Mouse (Mus musculus) embryonic facial prominence, embryonic 14.5 days (tissue): ENCODE data around the gene Pole2. TPM values are rescaled to one million over a fixed set of nuclear protein-coding genes. Genes with fewer than 3 reads are reported as not detected.
A peak's percentile ranks its signal among the peaks of the same experiment; 100 is the strongest.

ENCODE experiments used
- ATAC-seq: fragments of 200-750 bp; cut with Nextera tagmentation; 2 replicates; pipeline ENCODE4 v1.8.0; 2017; ENCODE audit warnings: low read depth, moderate number of reproducible peaks, moderate TSS enrichment
- DNase-seq: peaks from one replicate; pipeline ENCODE4 v3.0.0-alpha.2; 2015; ENCODE audit warnings: low spot score
- H3K27ac ChIP-seq: fragments of 300-500 bp; sonication (generic); replicated peaks from 2 replicates; pipeline ENCODE4 v1.5.1; 2014; ENCODE audit warnings: low read depth, mild to moderate bottlenecking, low read length, moderate library complexity
- H3K27me3 ChIP-seq: fragments of 300-500 bp; sonication (generic); replicated peaks from 2 replicates; pipeline ENCODE4 v1.6.1; 2014; ENCODE audit warnings: low read length; ENCODE audit not compliant: control insufficient read depth, insufficient read depth
- H3K36me3 ChIP-seq: fragments of 300-500 bp; sonication (generic); 2 replicates; pipeline ENCODE4 v1.6.1; 2014; ENCODE audit warnings: low read length, mixed read lengths; ENCODE audit not compliant: control insufficient read depth, insufficient read depth
- H3K4me1 ChIP-seq: fragments of 300-500 bp; sonication (generic); 2 replicates; pipeline ENCODE4 v1.6.1; 2014; ENCODE audit warnings: antibody characterized with exemption, low read length; ENCODE audit not compliant: control insufficient read depth, insufficient read depth
- H3K4me2 ChIP-seq: fragments of 300-500 bp; sonication (generic); 2 replicates; pipeline ENCODE4 v1.6.1; 2014; ENCODE audit warnings: low read depth, mild to moderate bottlenecking, low read length, moderate library complexity, mixed read lengths
- H3K4me3 ChIP-seq: fragments of 300-500 bp; sonication (generic); 2 replicates; pipeline ENCODE4 v1.5.1; 2014; ENCODE audit warnings: low read depth, mild to moderate bottlenecking, low read length
- H3K9ac ChIP-seq: fragments of 300-500 bp; sonication (generic); 2 replicates; pipeline ENCODE4 v1.6.1; 2014; ENCODE audit warnings: low read depth, mild to moderate bottlenecking, low read length, moderate library complexity, mixed read lengths
- H3K9me3 ChIP-seq: fragments of 300-500 bp; sonication (generic); 2 replicates; pipeline ENCODE4 v1.6.1; 2016; ENCODE audit warnings: low read length; ENCODE audit not compliant: control insufficient read depth
- whole genome bisulfite sequencing: fragments of 180-500 bp; shearing (Covaris S2); extraction: QIAGEN DNeasy Blood & Tissue Kit; methylation state at CpG from one replicate; pipeline ENCODE4 v1.1.7; 2014; 5-methylcytosine and 5-hydroxymethylcytosine counted together
- polyA plus RNA-seq: library from polyadenylated mRNA; unstranded; fragments of >200 nt; fragmentation: Nextera tagmentation; extraction: Ambion mirVana; gene quantifications from 2 replicates; pipeline ENCODE4 v1.2.1, GENCODE M21; 2014

The Pole2 gene
- polyA plus RNA-seq, 1 experiment from 2014 or later = 21.4 TPM

GRCm38 (mm10) chr12:69204052-69204833 lies 23.8 kb downstream of the Pole2 start, which contains the start of gene Gm49384:
Gene Gm49384 (minus strand): TSS chr12:69204267.
- ATAC-seq (no peak), DNase-seq (no peak)
- no peak within 1 kb of the TSS for H3K4me3 ChIP-seq
- peaks cover 65% of the 10 kb centered on the region for H3K36me3 ChIP-seq
- no peak within 1 kb of the TSS for H3K27ac ChIP-seq
- H3K9me3 ChIP-seq = no peaks in the 10 kb centered on the region
- no peak within 1 kb of the TSS for H3K4me2 ChIP-seq
- H3K27me3 ChIP-seq = no peaks in the 10 kb centered on the region
- H3K9ac ChIP-seq = no peak within 1 kb of the TSS
- H3K4me1 ChIP-seq = 0 out of 2 replicates have a peak, but pooled peaks cover under 1% of the 10 kb centered on the region
- WGBS = 89% methylated on average over 16 of the region's 16 CpGs

GRCm38 (mm10) chr12:69198985-69199384 lies 29.0 kb downstream of the Pole2 start:
- H3K9me3 ChIP-seq = no peaks in the 10 kb centered on the region
- peaks cover 21% of the 10 kb centered on the region for H3K4me1 ChIP-seq
- H3K4me3 ChIP-seq = peak overlapping the region; percentile 95
- no peak overlapping the region for H3K9ac ChIP-seq
- no peak for DNase-seq
- H3K27me3 ChIP-seq = no peaks in the 10 kb centered on the region
- no peak for ATAC-seq
- no peak overlapping the region for H3K27ac ChIP-seq
- peaks cover 42% of the 10 kb centered on the region for H3K36me3 ChIP-seq
- H3K4me2 ChIP-seq = peak overlapping the region; percentile 78

DNA sequence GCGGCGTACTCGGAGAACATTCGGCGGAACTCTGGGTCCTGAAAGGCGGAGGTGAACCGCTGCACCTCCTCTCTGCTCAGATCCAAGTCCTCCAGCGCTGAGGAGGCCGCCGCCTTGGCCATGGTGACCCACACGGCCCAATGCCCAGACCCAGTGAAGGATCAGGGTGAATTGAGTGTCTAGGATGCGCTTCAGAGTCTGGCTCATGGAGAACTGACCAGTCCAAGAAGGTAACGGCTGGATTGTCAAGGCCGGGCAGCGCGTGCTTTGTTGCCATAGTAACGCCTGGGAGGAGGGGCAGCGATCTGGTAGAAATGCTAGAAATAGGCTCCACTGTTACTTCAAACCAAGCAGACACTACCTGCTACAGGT lies 29.8 kb downstream of the Pole2 start, which contains the start of gene Dnaaf2:
Dnaaf2 (minus strand) TSS at position 266 of the 372 bp plus-strand sequence.
- Histone ChIP-seq H3K4me2 (peak within 1 kb of the TSS; percentile 78), H3K4me3 (peak within 1 kb of the TSS; percentile 95), H3K27ac (peak within 1 kb of the TSS; percentile 91), H3K9ac (peak within 1 kb of the TSS; percentile 86), H3K36me3 (peaks cover 34% of the 10 kb centered on the region), H3K27me3 (no peaks in the 10 kb centered on the region), H3K4me1 (peaks cover 21% of the 10 kb centered on the region), H3K9me3 (no peaks in the 10 kb centered on the region)
- DNase-seq = peak; percentile 69
- peak; percentile 20 for ATAC-seq
- WGBS = under 1% methylated on average over 18 of the region's 18 CpGs

GRCm38 (mm10) chr12:69197378-69198163 lies 30.4 kb downstream of the Pole2 start:
- WGBS = 1% methylated on average over 20 of the region's 94 CpGs
- peaks cover 31% of the 10 kb centered on the region for H3K36me3 ChIP-seq
- peak; percentile 45 for DNase-seq

GRCm38 (mm10) chr12:69196444-69197377 lies 31.3 kb downstream of the Pole2 start, which contains the start of gene Gm49383:
Gene Gm49383 (minus strand): TSS chr12:69197104.
- 1% methylated on average over 30 of the region's 75 CpGs for WGBS

More at GRCm38 (mm10) chr12:69197378-69198163, 30.4 kb downstream of the Pole2 start:
- H3K4me1 ChIP-seq = peaks cover 21% of the 10 kb centered on the region
- ATAC-seq = peak; percentile 73
- peak overlapping the region; percentile 86 for H3K9ac ChIP-seq
- peak overlapping the region; percentile 78 for H3K4me2 ChIP-seq
- H3K27me3 ChIP-seq = no peaks in the 10 kb centered on the region
- H3K9me3 ChIP-seq = no peaks in the 10 kb centered on the region
- H3K27ac ChIP-seq = peak overlapping the region; percentile 91
- peak overlapping the region; percentile 95 for H3K4me3 ChIP-seq

DNA sequence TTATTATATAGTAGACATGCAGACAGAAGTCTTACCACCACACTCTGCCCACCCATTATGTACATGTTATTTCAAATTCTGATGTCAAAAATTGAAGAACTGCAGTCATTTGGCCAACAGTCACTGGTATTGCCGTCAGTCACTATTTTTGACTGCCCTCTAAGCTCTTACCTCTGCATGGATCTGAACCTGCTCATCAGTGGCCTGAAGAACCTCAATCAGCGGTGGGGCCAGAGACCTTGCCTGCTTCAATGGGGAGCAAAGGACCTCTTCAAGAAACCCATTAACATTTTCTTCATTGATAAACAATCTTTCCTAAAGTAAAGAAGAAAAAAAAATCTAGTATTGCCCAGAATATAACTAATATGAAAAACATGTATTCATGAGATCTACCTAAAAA lies 35.4 kb downstream of the Pole2 start:
- peaks cover 9% of the 10 kb centered on the region; the same call in 1 of the 2 replicates for H3K4me1 ChIP-seq
- no peak overlapping the region for H3K4me3 ChIP-seq
- no peaks in the 10 kb centered on the region for H3K9me3 ChIP-seq
- peaks cover 41% of the 10 kb centered on the region for H3K36me3 ChIP-seq
- no peaks in the 10 kb centered on the region for H3K27me3 ChIP-seq
- ATAC-seq (no peak), DNase-seq (no peak)
- no peak overlapping the region for H3K27ac ChIP-seq
- WGBS = 95% methylated on average over 2 of the region's 2 CpGs
- H3K9ac ChIP-seq = no peak overlapping the region
- no peak overlapping the region for H3K4me2 ChIP-seq

More at GRCm38 (mm10) chr12:69196444-69197377, 31.3 kb downstream of the Pole2 start, which contains the start of gene Gm49383:
- no peaks in the 10 kb centered on the region for H3K9me3 ChIP-seq
- DNase-seq (peak; percentile 90), ATAC-seq (peak; percentile 82)
- peak within 1 kb of the TSS; percentile 78 for H3K4me2 ChIP-seq
- no peaks in the 10 kb centered on the region for H3K27me3 ChIP-seq
- H3K27ac ChIP-seq = peak within 1 kb of the TSS; percentile 91
- H3K9ac ChIP-seq = peak within 1 kb of the TSS; percentile 86
- peaks cover 30% of the 10 kb centered on the region for H3K36me3 ChIP-seq
- peak within 1 kb of the TSS; percentile 95 for H3K4me3 ChIP-seq
- peaks cover 21% of the 10 kb centered on the region for H3K4me1 ChIP-seq

GRCm38 (mm10) chr12:69191396-69191795 lies 36.6 kb downstream of the Pole2 start:
- Histone ChIP-seq H3K4me2 (no peak overlapping the region), H3K27ac (no peak overlapping the region), H3K9ac (no peak overlapping the region), H3K9me3 (no peaks in the 10 kb centered on the region), H3K4me3 (no peak overlapping the region), H3K27me3 (no peaks in the 10 kb centered on the region), H3K36me3 (peaks cover 48% of the 10 kb centered on the region), H3K4me1 (peaks cover 9% of the 10 kb centered on the region; the same call in 1 of the 2 replicates)
- ATAC-seq (no peak), DNase-seq (no peak)
- WGBS = 97% methylated on average over 5 of the region's 5 CpGs

GRCm38 (mm10) chr12:69190522-69190921 lies 37.5 kb downstream of the Pole2 start:
- peaks cover 48% of the 10 kb centered on the region for H3K36me3 ChIP-seq
- DNase-seq (no peak), ATAC-seq (no peak)
- H3K4me1 ChIP-seq = peaks cover 5% of the 10 kb centered on the region
- H3K4me2 ChIP-seq = no peak overlapping the region
- H3K9me3 ChIP-seq = no peaks in the 10 kb centered on the region
- H3K27ac ChIP-seq = no peak overlapping the region
- H3K27me3 ChIP-seq = no peaks in the 10 kb centered on the region
- WGBS = 87% methylated on average over 1 of the region's 1 CpGs
- no peak overlapping the region for H3K4me3 ChIP-seq
- H3K9ac ChIP-seq = no peak overlapping the region
